Mouse (Mus musculus): ENCODE measurements around the gene Lrig3.

DNA sequence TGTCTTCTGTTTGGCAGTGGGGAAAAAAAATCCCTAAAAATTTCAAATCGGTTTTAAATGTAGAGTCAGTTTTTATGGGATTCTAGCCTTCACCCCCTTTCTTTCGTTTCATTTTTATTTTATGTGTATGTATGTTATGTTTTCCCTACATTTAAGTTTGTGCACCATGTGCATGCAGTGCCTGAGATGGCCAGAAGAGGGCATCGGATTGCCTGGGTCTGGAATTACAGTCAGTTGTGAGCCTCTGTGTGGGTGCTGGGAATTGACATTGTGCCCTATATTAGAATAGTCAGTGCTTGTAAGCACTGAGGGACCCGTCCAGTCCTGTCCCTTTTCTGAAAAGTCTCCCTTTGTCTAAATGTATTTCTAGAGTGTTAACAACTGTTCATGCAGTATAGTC is 96.8 kb downstream of the Lrig3 start:
- TF ChIP-seq CTCF (IDR thresholded peaks at IDR 0.05; ENCODE audit: borderline replicate concordance, insufficient read depth, low read depth, low read length) (no peak), POLR2A (IDR thresholded peaks at IDR 0.05; ENCODE audit: borderline replicate concordance, insufficient read depth, low read length) (no peak)

Data from cerebellum, adult 2 months (tissue).